Mouse (Mus musculus) thymus, adult 2 months (tissue): ENCODE data around the gene Lrrtm4. TPM values are rescaled to one million over a fixed set of nuclear protein-coding genes. Genes with fewer than 3 reads are reported as not detected.

Experiments used
- DNase-seq: peaks from one replicate; pipeline ENCODE4 v3.0.0; 2021
- H3K27ac ChIP-seq: fragments of 200-500 bp; 2 replicates; pipeline ENCODE4 v1.5.1; 2012; ENCODE audit warnings: low read length, control low read depth; ENCODE audit not compliant: control insufficient read depth, insufficient read depth
- H3K27me3 ChIP-seq: fragments of 200-500 bp; 2 replicates; pipeline ENCODE4 v1.6.1; 2012; ENCODE audit warnings: mild to moderate bottlenecking, low read length, moderate library complexity, mixed read lengths; ENCODE audit not compliant: control insufficient read depth, insufficient read depth
- H3K36me3 ChIP-seq: fragments of 200-500 bp; 2 replicates; pipeline ENCODE4 v1.6.1; 2012; ENCODE audit warnings: mild to moderate bottlenecking, low read length, moderate library complexity; ENCODE audit not compliant: control insufficient read depth, insufficient read depth
- H3K4me1 ChIP-seq: fragments of 200-500 bp; replicated peaks from 2 replicates; pipeline ENCODE4 v1.6.1; 2012; ENCODE audit warnings: low read length; ENCODE audit not compliant: control insufficient read depth, insufficient read depth
- H3K4me3 ChIP-seq: fragments of 200-500 bp; 2 replicates; pipeline ENCODE4 v1.5.1; 2012; ENCODE audit warnings: mild to moderate bottlenecking, low read length, control low read depth, moderate library complexity; ENCODE audit not compliant: control insufficient read depth, insufficient read depth
- CTCF ChIP-seq: fragments of 200-500 bp; IDR thresholded peaks from 2 replicates; pipeline ENCODE4 v1.5.1; 2012; ENCODE audit warnings: mild to moderate bottlenecking, control low read depth, low read length, moderate library complexity, borderline replicate concordance; ENCODE audit not compliant: control insufficient read depth, poor library complexity, insufficient read depth; ENCODE audit errors: extremely low read depth
- POLR2A ChIP-seq: fragments of 200-500 bp; IDR thresholded peaks from 2 replicates; pipeline ENCODE4 v1.6.1; 2012; ENCODE audit warnings: mild to moderate bottlenecking, low read length, control low read depth, moderate library complexity; ENCODE audit not compliant: control insufficient read depth, poor library complexity, insufficient read depth; ENCODE audit errors: extremely low read depth
- WGBS: fragments of 180-500 bp; shearing (Covaris S2); methylation state at CpG from one replicate; pipeline ENCODE4 v1.1.7; 2018; 5-methylcytosine and 5-hydroxymethylcytosine counted together
- polyA plus RNA-seq: library from polyadenylated mRNA; depleted of rRNA; stranded (reverse); fragments of >200 nt; gene quantifications from 2 replicates; pipeline ENCODE4 v1.2.3, GENCODE M21; 2012; rRNA removed

Gene Lrrtm4
- polyA plus RNA-seq = not detected in 2 replicates

GRCm38 (mm10) chr6:80018765-80019164, at the start of gene Lrrtm4:
Gene Lrrtm4 (plus strand): TSS chr6:80018877.
- H3K27ac ChIP-seq = no peak within 1 kb of the TSS
- no peak for DNase-seq
- no peak within 1 kb of the TSS for H3K4me3 ChIP-seq
- no peak for TF ChIP-seq CTCF
- TF ChIP-seq POLR2A = no peak
- no peaks in the 10 kb centered on the region for H3K27me3 ChIP-seq
- 29% methylated on average over 6 of the region's 6 CpGs for WGBS
- H3K4me1 ChIP-seq = no peaks in the 10 kb centered on the region
- no peaks in the 10 kb centered on the region for H3K36me3 ChIP-seq

DNA sequence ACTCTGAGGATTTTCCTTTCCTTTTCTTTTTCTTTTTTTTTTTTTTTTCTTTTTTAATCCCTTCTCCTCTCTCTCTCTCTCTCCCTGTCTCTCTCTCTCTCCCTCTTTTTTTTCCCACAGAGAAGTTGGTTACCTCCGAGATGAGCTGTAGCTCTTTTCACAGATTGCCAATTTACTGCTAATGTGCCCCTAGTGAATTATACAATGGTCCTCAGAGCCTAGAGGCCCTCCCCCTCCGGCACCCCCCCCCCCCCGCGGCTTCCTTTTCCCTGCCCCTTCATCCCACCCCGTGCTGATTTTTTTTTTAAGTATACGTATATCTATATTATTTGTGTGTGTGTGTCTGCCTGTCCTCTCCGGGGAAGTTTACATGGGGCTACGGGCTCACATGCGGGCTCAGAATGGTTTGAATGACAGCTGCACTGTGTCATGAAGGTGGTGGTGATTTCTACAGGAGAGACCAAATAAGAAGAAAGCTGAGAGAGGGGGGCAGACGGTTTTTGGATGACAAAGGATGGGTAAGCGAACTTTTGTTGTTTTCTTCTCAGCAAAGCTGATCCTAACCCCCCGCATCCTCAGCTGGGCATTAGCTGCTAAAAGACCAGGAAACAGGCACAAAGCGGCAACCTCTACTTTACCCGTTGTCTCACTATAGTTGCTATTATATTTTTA, 648 bp downstream of the Lrrtm4 start:
- 5% methylated on average over 14 of the region's 14 CpGs for WGBS
- Histone ChIP-seq H3K4me1 (no peaks in the 10 kb centered on the region), H3K27me3 (no peaks in the 10 kb centered on the region), H3K27ac (no peak overlapping the region), H3K36me3 (no peaks in the 10 kb centered on the region), H3K4me3 (no peak overlapping the region)
- DNase-seq = no peak
- no peak for TF ChIP-seq POLR2A
- no peak for TF ChIP-seq CTCF

GRCm38 (mm10) chr6:80019861-80020230, 1.2 kb downstream of the Lrrtm4 start:
- H3K27me3 ChIP-seq = no peaks in the 10 kb centered on the region
- H3K4me1 ChIP-seq = no peaks in the 10 kb centered on the region
- H3K36me3 ChIP-seq = no peaks in the 10 kb centered on the region
- no peak overlapping the region for H3K27ac ChIP-seq
- TF ChIP-seq POLR2A (no peak), CTCF (no peak)
- H3K4me3 ChIP-seq = no peak overlapping the region
- 12% methylated on average over 10 of the region's 10 CpGs for WGBS
- DNase-seq = no peak

GRCm38 (mm10) chr6:80056849-80057248, 38.2 kb downstream of the Lrrtm4 start:
- DNase-seq = no peak
- Histone ChIP-seq H3K4me1 (no peaks in the 10 kb centered on the region), H3K36me3 (no peaks in the 10 kb centered on the region), H3K4me3 (no peak overlapping the region), H3K27ac (no peak overlapping the region), H3K27me3 (no peaks in the 10 kb centered on the region)
- TF ChIP-seq POLR2A = no peak
- no peak for TF ChIP-seq CTCF

GRCm38 (mm10) chr6:80078001-80078400, 59.3 kb downstream of the Lrrtm4 start:
- TF ChIP-seq POLR2A = no peak
- no peak for TF ChIP-seq CTCF
- Histone ChIP-seq H3K27me3 (no peaks in the 10 kb centered on the region), H3K4me3 (no peak overlapping the region), H3K27ac (no peak overlapping the region), H3K36me3 (no peaks in the 10 kb centered on the region), H3K4me1 (no peaks in the 10 kb centered on the region)
- no peak for DNase-seq
- WGBS = 95% methylated on average over 2 of the region's 2 CpGs

DNA sequence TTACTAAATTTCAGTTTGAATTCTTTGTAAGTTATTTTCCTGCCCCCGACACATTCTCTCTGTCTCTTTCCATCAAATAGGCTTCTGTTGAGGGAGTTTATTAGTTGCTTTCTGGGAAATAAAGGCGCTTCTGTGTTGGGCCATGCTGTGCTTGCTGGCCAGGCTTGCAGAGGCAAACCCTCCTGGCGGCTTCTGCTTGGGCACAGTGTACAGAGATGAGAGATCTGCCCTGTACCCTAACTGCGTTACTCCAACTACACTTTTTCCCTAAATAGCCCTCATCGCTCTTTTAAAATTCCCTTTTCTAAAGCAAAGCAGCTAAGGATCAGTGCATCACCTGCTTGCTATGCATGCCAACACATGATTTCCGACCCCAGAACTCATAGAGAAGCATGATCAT, 60.6 kb downstream of the Lrrtm4 start:
- no peak overlapping the region for H3K27ac ChIP-seq
- H3K4me1 ChIP-seq = no peaks in the 10 kb centered on the region
- H3K27me3 ChIP-seq = no peaks in the 10 kb centered on the region
- DNase-seq = no peak
- 96% methylated on average over 6 of the region's 6 CpGs for WGBS
- H3K4me3 ChIP-seq = no peak overlapping the region
- H3K36me3 ChIP-seq = no peaks in the 10 kb centered on the region
- TF ChIP-seq POLR2A (no peak), CTCF (no peak)

GRCm38 (mm10) chr6:80094909-80095308, 76.2 kb downstream of the Lrrtm4 start:
- DNase-seq = no peak
- WGBS = 89% methylated on average over 4 of the region's 4 CpGs
- Histone ChIP-seq H3K36me3 (no peaks in the 10 kb centered on the region), H3K27me3 (no peaks in the 10 kb centered on the region), H3K27ac (no peak overlapping the region), H3K4me3 (no peak overlapping the region), H3K4me1 (no peaks in the 10 kb centered on the region)
- no peak for TF ChIP-seq POLR2A
- no peak for TF ChIP-seq CTCF
